Mouse (Mus musculus) stomach, postnatal 0 days (tissue): ENCODE results near the gene Atp6v1a.

ENCODE experiments used
- CTCF ChIP-seq: IDR thresholded peaks from 2 replicates; pipeline ENCODE4 v1.5.1; 2016; ENCODE audit warnings: antibody characterized with exemption, low read depth, mild to moderate bottlenecking, moderate library complexity
- EP300 ChIP-seq: optimal IDR thresholded peaks from 2 replicates; pipeline ENCODE3; 2016; ENCODE audit warnings: antibody characterized with exemption

GRCm38 (mm10) chr16:44125436-44125835 is 14.1 kb downstream of the Atp6v1a start:
- no peak for TF ChIP-seq CTCF
- no peak for TF ChIP-seq EP300
